Mouse (Mus musculus) thymus, adult 2 months (tissue): Measurements from ENCODE around the gene Lrrc8e. TPM values are rescaled to one million over a fixed set of nuclear protein-coding genes. Genes with fewer than 3 reads are reported as not detected.

Source experiments
- DNase-seq: peaks from one replicate; pipeline ENCODE4 v3.0.0; 2021
- H3K27ac ChIP-seq: fragments of 200-500 bp; 2 replicates; pipeline ENCODE4 v1.5.1; 2012; ENCODE audit warnings: low read length, control low read depth; ENCODE audit not compliant: control insufficient read depth, insufficient read depth
- H3K27me3 ChIP-seq: fragments of 200-500 bp; 2 replicates; pipeline ENCODE4 v1.6.1; 2012; ENCODE audit warnings: mild to moderate bottlenecking, low read length, moderate library complexity, mixed read lengths; ENCODE audit not compliant: control insufficient read depth, insufficient read depth
- H3K36me3 ChIP-seq: fragments of 200-500 bp; 2 replicates; pipeline ENCODE4 v1.6.1; 2012; ENCODE audit warnings: mild to moderate bottlenecking, low read length, moderate library complexity; ENCODE audit not compliant: control insufficient read depth, insufficient read depth
- H3K4me1 ChIP-seq: fragments of 200-500 bp; replicated peaks from 2 replicates; pipeline ENCODE4 v1.6.1; 2012; ENCODE audit warnings: low read length; ENCODE audit not compliant: control insufficient read depth, insufficient read depth
- H3K4me3 ChIP-seq: fragments of 200-500 bp; 2 replicates; pipeline ENCODE4 v1.5.1; 2012; ENCODE audit warnings: mild to moderate bottlenecking, low read length, control low read depth, moderate library complexity; ENCODE audit not compliant: control insufficient read depth, insufficient read depth
- CTCF ChIP-seq: fragments of 200-500 bp; IDR thresholded peaks from 2 replicates; pipeline ENCODE4 v1.5.1; 2012; ENCODE audit warnings: mild to moderate bottlenecking, control low read depth, low read length, moderate library complexity, borderline replicate concordance; ENCODE audit not compliant: control insufficient read depth, poor library complexity, insufficient read depth; ENCODE audit errors: extremely low read depth
- POLR2A ChIP-seq: fragments of 200-500 bp; IDR thresholded peaks from 2 replicates; pipeline ENCODE4 v1.6.1; 2012; ENCODE audit warnings: mild to moderate bottlenecking, low read length, control low read depth, moderate library complexity; ENCODE audit not compliant: control insufficient read depth, poor library complexity, insufficient read depth; ENCODE audit errors: extremely low read depth
- WGBS: fragments of 180-500 bp; shearing (Covaris S2); methylation state at CpG from one replicate; pipeline ENCODE4 v1.1.7; 2018; 5-methylcytosine and 5-hydroxymethylcytosine counted together
- polyA plus RNA-seq: library from polyadenylated mRNA; depleted of rRNA; stranded (reverse); fragments of >200 nt; gene quantifications from 2 replicates; pipeline ENCODE4 v1.2.3, GENCODE M21; 2012

The Lrrc8e gene
- polyA plus RNA-seq, 1 experiment = 0.59 TPM

- H3K27me3 ChIP-seq = peaks cover 10% of the 10 kb centered on the region; the same call in 1 of the 2 replicates
- peaks cover 10% of the 10 kb centered on the region for H3K4me1 ChIP-seq
- no peak for DNase-seq
- WGBS = 97% methylated on average over 3 of the region's 3 CpGs
- no peaks in the 10 kb centered on the region for H3K36me3 ChIP-seq
- H3K4me3 ChIP-seq = no peak overlapping the region
- H3K27ac ChIP-seq = no peak overlapping the region
- TF ChIP-seq POLR2A (no peak), CTCF (no peak)
These were observed 7.0 kb upstream of the Lrrc8e start for GRCm38 (mm10) chr8:4219617-4220016.

- peaks cover 2% of the 10 kb centered on the region for H3K4me1 ChIP-seq
- no peak for DNase-seq
- no peak overlapping the region for H3K27ac ChIP-seq
- TF ChIP-seq CTCF (no peak), POLR2A (no peak)
- peaks cover 5% of the 10 kb centered on the region; the same call in 1 of the 2 replicates for H3K27me3 ChIP-seq
- H3K36me3 ChIP-seq = no peaks in the 10 kb centered on the region
- H3K4me3 ChIP-seq = no peak overlapping the region
These were observed 4.6 kb upstream of the Lrrc8e start for GRCm38 (mm10) chr8:4222059-4222458.

- TF ChIP-seq POLR2A (no peak), CTCF (no peak)
- Histone ChIP-seq H3K27me3 (no peaks in the 10 kb centered on the region; the same call in 1 of the 2 replicates), H3K4me1 (no peaks in the 10 kb centered on the region), H3K36me3 (no peaks in the 10 kb centered on the region), H3K4me3 (no peak overlapping the region), H3K27ac (no peak overlapping the region)
- WGBS = 65% methylated on average over 4 of the region's 4 CpGs
- DNase-seq = no peak
These were observed 304 bp upstream of the Lrrc8e start for GRCm38 (mm10) chr8:4226323-4226722.

GRCm38 (mm10) chr8:4227919-4228318, 1.3 kb downstream of the Lrrc8e start:
- Histone ChIP-seq H3K27ac (no peak overlapping the region), H3K36me3 (no peaks in the 10 kb centered on the region), H3K4me3 (no peak overlapping the region), H3K27me3 (no peaks in the 10 kb centered on the region; the same call in 1 of the 2 replicates), H3K4me1 (no peaks in the 10 kb centered on the region)
- no peak for DNase-seq
- TF ChIP-seq CTCF = no peak
- TF ChIP-seq POLR2A = no peak
- 96% methylated on average over 4 of the region's 4 CpGs for WGBS

DNA sequence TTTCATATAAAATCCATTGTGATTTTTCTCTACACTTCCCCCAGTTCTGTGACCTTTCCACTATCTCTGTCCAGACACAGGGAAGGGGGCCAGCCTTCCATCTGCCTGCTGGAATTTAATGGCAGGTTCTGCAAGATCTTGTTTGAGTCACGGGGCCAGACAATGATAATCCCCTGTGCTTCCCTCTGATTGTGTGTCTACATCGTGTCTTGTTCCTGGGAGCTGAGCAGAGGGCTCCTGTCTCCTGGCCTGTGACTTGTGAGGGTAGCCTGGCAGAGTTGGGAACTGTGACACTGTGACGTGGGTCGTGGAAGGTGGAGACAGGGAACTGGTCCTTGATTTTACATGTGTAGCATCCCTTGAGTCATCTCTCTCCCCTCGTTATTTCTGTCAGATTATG, 3.2 kb downstream of the Lrrc8e start:
- H3K4me1 ChIP-seq = no peaks in the 10 kb centered on the region
- no peaks in the 10 kb centered on the region; the same call in 1 of the 2 replicates for H3K27me3 ChIP-seq
- no peaks in the 10 kb centered on the region for H3K36me3 ChIP-seq
- TF ChIP-seq CTCF (no peak), POLR2A (no peak)
- 91% methylated on average over 5 of the region's 5 CpGs for WGBS
- no peak overlapping the region for H3K4me3 ChIP-seq
- DNase-seq = no peak
- no peak overlapping the region for H3K27ac ChIP-seq

DNA sequence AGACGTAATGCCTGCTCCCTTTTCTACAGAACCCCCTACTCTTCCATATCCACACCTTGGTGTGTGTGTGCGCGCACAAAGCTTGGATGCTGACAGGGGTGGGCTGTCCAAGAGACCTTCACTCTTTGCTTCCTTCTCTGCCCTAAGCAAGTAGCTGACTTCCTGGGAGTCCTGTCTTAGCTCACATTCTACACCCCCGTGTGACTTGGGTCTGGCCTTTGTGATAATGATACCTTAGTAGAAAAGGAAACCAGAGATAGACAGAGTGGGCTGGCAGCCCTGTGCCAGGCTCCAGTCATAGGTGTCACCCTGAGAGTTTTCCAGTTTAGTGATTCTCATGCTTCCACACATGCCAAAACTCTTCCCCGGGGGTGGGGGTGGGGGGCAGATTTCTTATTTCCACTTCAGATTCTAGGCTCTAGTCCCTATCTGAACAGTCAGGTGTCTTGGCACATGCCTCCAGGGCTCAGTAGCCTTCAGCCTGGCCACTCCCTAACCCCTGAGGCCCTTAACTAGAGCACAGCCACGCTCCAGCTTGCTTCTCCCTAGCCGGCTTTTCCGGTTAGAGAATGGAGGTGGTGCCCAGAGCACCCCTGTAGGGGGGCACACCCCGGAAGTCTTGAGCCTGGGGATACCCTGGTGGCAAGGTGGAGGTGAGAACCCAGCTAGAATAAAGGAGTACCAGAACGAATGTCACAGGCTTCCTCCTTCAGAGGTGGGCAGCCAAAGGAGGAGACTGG, 4.2 kb downstream of the Lrrc8e start:
- WGBS = 76% methylated on average over 10 of the region's 10 CpGs
- H3K27ac ChIP-seq = no peak overlapping the region
- no peaks in the 10 kb centered on the region for H3K36me3 ChIP-seq
- H3K4me1 ChIP-seq = no peaks in the 10 kb centered on the region
- no peak for DNase-seq
- no peak for TF ChIP-seq CTCF
- TF ChIP-seq POLR2A = no peak
- no peak overlapping the region for H3K4me3 ChIP-seq
- no peaks in the 10 kb centered on the region; the same call in 1 of the 2 replicates for H3K27me3 ChIP-seq
